Mouse (Mus musculus): ENCODE measurements around the gene Pprc1. TPM values are rescaled to one million over a fixed set of nuclear protein-coding genes. Genes with fewer than 3 reads are reported as not detected.

Pprc1 gene
- polyA plus RNA-seq, 1 experiment = 10.6 TPM

GRCm38 (mm10) chr19:46003371-46004226 lies 41.1 kb upstream of the Pprc1 start, which contains the start of gene Hps6:
TSS of gene Hps6 (plus strand) at chr19:46003508.
- TF ChIP-seq POLR2A (IDR thresholded peaks at IDR 0.05; ENCODE audit: low read depth, low read length) (peak; percentile 91), CTCF (IDR thresholded peaks at IDR 0.05; ENCODE audit: extremely low read depth, insufficient read length, insufficient replicate concordance, low read depth, low read length) (no peak)
- no peak within 1 kb of the TSS for H3K27ac ChIP-seq (ENCODE audit: insufficient read depth, low read depth, low read length)
- H3K4me1 ChIP-seq (ENCODE audit: control insufficient read depth, insufficient read depth, insufficient read length, low read length) = peaks cover 19% of the 10 kb centered on the region
- 1% methylated on average over 70 of the region's 70 CpGs for WGBS
- H3K36me3 ChIP-seq (ENCODE audit: control insufficient read depth, insufficient read depth, low read length) = no peaks in the 10 kb centered on the region; the same call in 1 of the 2 replicates
- peak within 1 kb of the TSS; percentile 65 for H3K4me3 ChIP-seq (ENCODE audit: low read depth, low read length)
- no peaks in the 10 kb centered on the region for H3K27me3 ChIP-seq (ENCODE audit: control insufficient read depth, insufficient read depth, low read length)

GRCm38 (mm10) chr19:46004814-46005466 lies 39.7 kb upstream of the Pprc1 start:
- Histone ChIP-seq H3K4me1 (ENCODE audit: control insufficient read depth, insufficient read depth, insufficient read length, low read length) (peaks cover 19% of the 10 kb centered on the region), H3K27me3 (ENCODE audit: control insufficient read depth, insufficient read depth, low read length) (no peaks in the 10 kb centered on the region), H3K27ac (ENCODE audit: insufficient read depth, low read depth, low read length) (no peak overlapping the region), H3K36me3 (ENCODE audit: control insufficient read depth, insufficient read depth, low read length) (no peaks in the 10 kb centered on the region; the same call in 1 of the 2 replicates), H3K4me3 (ENCODE audit: low read depth, low read length) (no peak overlapping the region)
- 89% methylated on average over 17 of the region's 17 CpGs for WGBS
- TF ChIP-seq POLR2A (IDR thresholded peaks at IDR 0.05; ENCODE audit: low read depth, low read length) (no peak), CTCF (IDR thresholded peaks at IDR 0.05; ENCODE audit: extremely low read depth, insufficient read length, insufficient replicate concordance, low read depth, low read length) (no peak)

GRCm38 (mm10) chr19:46005680-46006079 lies 39.0 kb upstream of the Pprc1 start:
- TF ChIP-seq POLR2A (IDR thresholded peaks at IDR 0.05; ENCODE audit: low read depth, low read length) (no peak), CTCF (IDR thresholded peaks at IDR 0.05; ENCODE audit: extremely low read depth, insufficient read length, insufficient replicate concordance, low read depth, low read length) (no peak)
- no peak overlapping the region for H3K4me3 ChIP-seq (ENCODE audit: low read depth, low read length)
- H3K4me1 ChIP-seq (ENCODE audit: control insufficient read depth, insufficient read depth, insufficient read length, low read length) = peaks cover 19% of the 10 kb centered on the region
- 93% methylated on average over 7 of the region's 7 CpGs for WGBS
- no peaks in the 10 kb centered on the region; the same call in 1 of the 2 replicates for H3K36me3 ChIP-seq (ENCODE audit: control insufficient read depth, insufficient read depth, low read length)
- H3K27ac ChIP-seq (ENCODE audit: insufficient read depth, low read depth, low read length) = no peak overlapping the region
- no peaks in the 10 kb centered on the region for H3K27me3 ChIP-seq (ENCODE audit: control insufficient read depth, insufficient read depth, low read length)

- no peak for TF ChIP-seq POLR2A (IDR thresholded peaks at IDR 0.05; ENCODE audit: low read depth, low read length)
- TF ChIP-seq CTCF (IDR thresholded peaks at IDR 0.05; ENCODE audit: extremely low read depth, insufficient read length, insufficient replicate concordance, low read depth, low read length) = peak; percentile 98
- no peak overlapping the region for H3K4me3 ChIP-seq (ENCODE audit: low read depth, low read length)
- 26% methylated on average over 12 of the region's 12 CpGs for WGBS
- no peak overlapping the region for H3K27ac ChIP-seq (ENCODE audit: insufficient read depth, low read depth, low read length)
- H3K36me3 ChIP-seq (ENCODE audit: control insufficient read depth, insufficient read depth, low read length) = no peaks in the 10 kb centered on the region
- no peaks in the 10 kb centered on the region for H3K27me3 ChIP-seq (ENCODE audit: control insufficient read depth, insufficient read depth, low read length)
- H3K4me1 ChIP-seq (ENCODE audit: control insufficient read depth, insufficient read depth, insufficient read length, low read length) = no peaks in the 10 kb centered on the region
Observed at GRCm38 (mm10) chr19:46014572-46015178, 30.0 kb upstream of the Pprc1 start.

- TF ChIP-seq CTCF (IDR thresholded peaks at IDR 0.05; ENCODE audit: extremely low read depth, insufficient read length, insufficient replicate concordance, low read depth, low read length) (no peak), POLR2A (IDR thresholded peaks at IDR 0.05; ENCODE audit: low read depth, low read length) (no peak)
- Histone ChIP-seq H3K4me1 (ENCODE audit: control insufficient read depth, insufficient read depth, insufficient read length, low read length) (no peaks in the 10 kb centered on the region), H3K27ac (ENCODE audit: insufficient read depth, low read depth, low read length) (no peak overlapping the region), H3K4me3 (ENCODE audit: low read depth, low read length) (no peak overlapping the region), H3K36me3 (ENCODE audit: control insufficient read depth, insufficient read depth, low read length) (no peaks in the 10 kb centered on the region), H3K27me3 (ENCODE audit: control insufficient read depth, insufficient read depth, low read length) (no peaks in the 10 kb centered on the region)
- WGBS = 92% methylated on average over 2 of the region's 2 CpGs
Observed at GRCm38 (mm10) chr19:46016023-46016422, 28.7 kb upstream of the Pprc1 start.

- 29% methylated on average over 6 of the region's 6 CpGs for WGBS
- Histone ChIP-seq H3K4me1 (ENCODE audit: control insufficient read depth, insufficient read depth, insufficient read length, low read length) (no peaks in the 10 kb centered on the region), H3K27ac (ENCODE audit: insufficient read depth, low read depth, low read length) (no peak overlapping the region), H3K27me3 (ENCODE audit: control insufficient read depth, insufficient read depth, low read length) (no peaks in the 10 kb centered on the region), H3K4me3 (ENCODE audit: low read depth, low read length) (no peak overlapping the region), H3K36me3 (ENCODE audit: control insufficient read depth, insufficient read depth, low read length) (no peaks in the 10 kb centered on the region)
- TF ChIP-seq POLR2A (IDR thresholded peaks at IDR 0.05; ENCODE audit: low read depth, low read length) (no peak), CTCF (IDR thresholded peaks at IDR 0.05; ENCODE audit: extremely low read depth, insufficient read length, insufficient replicate concordance, low read depth, low read length) (no peak)
Observed at GRCm38 (mm10) chr19:46024959-46025358, 19.7 kb upstream of the Pprc1 start.

GRCm38 (mm10) chr19:46026567-46026966 lies 18.1 kb upstream of the Pprc1 start:
- TF ChIP-seq POLR2A (IDR thresholded peaks at IDR 0.05; ENCODE audit: low read depth, low read length) (no peak), CTCF (IDR thresholded peaks at IDR 0.05; ENCODE audit: extremely low read depth, insufficient read length, insufficient replicate concordance, low read depth, low read length) (no peak)
- Histone ChIP-seq H3K27ac (ENCODE audit: insufficient read depth, low read depth, low read length) (no peak overlapping the region), H3K27me3 (ENCODE audit: control insufficient read depth, insufficient read depth, low read length) (no peaks in the 10 kb centered on the region), H3K4me3 (ENCODE audit: low read depth, low read length) (no peak overlapping the region), H3K36me3 (ENCODE audit: control insufficient read depth, insufficient read depth, low read length) (no peaks in the 10 kb centered on the region), H3K4me1 (ENCODE audit: control insufficient read depth, insufficient read depth, insufficient read length, low read length) (no peaks in the 10 kb centered on the region)
- 50% methylated on average over 8 of the region's 8 CpGs for WGBS
